Mouse (Mus musculus): ENCODE data around the gene Paxip1. TPM values are rescaled to one million over a fixed set of nuclear protein-coding genes. Genes with fewer than 3 reads are reported as not detected.
A peak's percentile ranks its signal among the peaks of the same experiment; 100 is the strongest.

The Paxip1 gene
- polyA plus RNA-seq, 1 experiment from 2014 or later, result 18.5 TPM

DNA sequence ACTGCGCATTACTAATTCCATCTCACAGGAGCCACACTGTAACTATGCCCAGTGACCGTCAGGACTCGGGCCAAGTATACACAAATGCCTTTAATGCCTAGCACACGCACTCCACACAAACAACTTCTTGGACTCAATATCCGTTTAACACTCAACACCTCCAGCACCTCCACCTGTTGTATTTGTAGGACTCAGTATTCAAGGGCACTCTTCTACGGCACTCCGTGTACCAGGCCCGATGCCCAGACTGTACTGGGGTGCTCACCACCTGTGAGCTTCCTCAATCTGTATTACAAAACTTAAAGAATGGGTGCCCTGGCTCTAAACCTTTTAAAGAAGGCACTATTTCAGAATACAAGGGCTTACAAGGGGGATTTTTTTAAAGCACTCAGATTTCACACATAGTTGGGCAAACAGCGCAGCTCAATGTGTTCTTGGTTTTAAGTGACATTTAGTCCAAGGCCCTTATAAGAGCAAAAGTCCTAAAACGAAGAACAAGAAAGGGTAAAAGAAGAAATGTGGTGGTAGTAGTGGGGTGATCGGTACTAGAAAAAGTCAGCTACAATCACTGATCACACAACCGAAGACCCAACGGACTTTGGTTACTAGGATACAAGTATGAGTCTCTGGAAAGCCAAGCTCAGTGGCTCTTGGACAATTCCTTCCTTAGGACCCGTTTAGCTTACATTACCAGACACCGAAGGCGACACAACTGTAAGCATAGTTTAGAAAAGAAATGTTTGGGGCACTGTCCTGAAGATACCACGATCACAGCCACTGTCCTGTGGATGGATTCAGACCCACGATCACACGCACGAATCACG, 1.2 kb downstream of the Paxip1 start:
- Histone ChIP-seq H3K4me1 (replicated peaks) (peaks cover 33% of the 10 kb centered on the region), H3K27ac (replicated peaks) (peak overlapping the region; percentile 89), H3K4me3 (replicated peaks) (peak overlapping the region; percentile 98), H3K36me3 (replicated peaks) (peaks cover 45% of the 10 kb centered on the region), H3K27me3 (no peaks in the 10 kb centered on the region), H3K9ac (peak overlapping the region; percentile 96), H3K4me2 (peak overlapping the region; percentile 80), H3K9me3 (replicated peaks) (no peaks in the 10 kb centered on the region)
- ATAC-seq (ENCODE audit: insufficient read depth), result no peak
- 28% methylated on average over 21 of the region's 21 CpGs for WGBS (ENCODE audit: insufficient replicate concordance)

DNA sequence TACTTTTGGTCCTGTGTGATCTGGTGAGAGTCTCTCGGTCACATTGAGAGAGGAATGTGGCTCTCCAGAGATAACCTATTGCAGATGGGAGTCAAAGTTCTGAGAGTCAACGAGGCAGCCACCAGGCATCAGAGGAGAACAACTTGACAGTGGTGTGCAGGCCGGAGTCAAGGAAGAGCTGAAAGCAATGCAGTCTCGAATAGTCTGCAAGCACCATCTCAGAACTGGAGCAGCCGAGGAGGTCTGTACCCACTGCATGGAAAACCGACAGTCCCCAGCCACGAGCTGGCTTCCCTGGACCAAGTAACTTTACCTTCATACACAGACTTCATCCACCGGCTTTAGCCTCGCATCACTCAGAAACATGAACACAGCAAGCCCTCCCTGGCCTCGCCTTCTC, 1.9 kb downstream of the Paxip1 start:
- Histone ChIP-seq H3K27ac (replicated peaks) (no peak overlapping the region), H3K36me3 (replicated peaks) (peaks cover 52% of the 10 kb centered on the region), H3K9me3 (replicated peaks) (no peaks in the 10 kb centered on the region), H3K4me2 (peak overlapping the region; percentile 80), H3K4me3 (replicated peaks) (peak overlapping the region; percentile 98), H3K9ac (peak overlapping the region; percentile 96; the same call in 1 of the 2 replicates), H3K27me3 (no peaks in the 10 kb centered on the region), H3K4me1 (replicated peaks) (peaks cover 33% of the 10 kb centered on the region)
- 72% methylated on average over 10 of the region's 10 CpGs for WGBS (ENCODE audit: insufficient replicate concordance)
- no peak for ATAC-seq (ENCODE audit: insufficient read depth)

DNA sequence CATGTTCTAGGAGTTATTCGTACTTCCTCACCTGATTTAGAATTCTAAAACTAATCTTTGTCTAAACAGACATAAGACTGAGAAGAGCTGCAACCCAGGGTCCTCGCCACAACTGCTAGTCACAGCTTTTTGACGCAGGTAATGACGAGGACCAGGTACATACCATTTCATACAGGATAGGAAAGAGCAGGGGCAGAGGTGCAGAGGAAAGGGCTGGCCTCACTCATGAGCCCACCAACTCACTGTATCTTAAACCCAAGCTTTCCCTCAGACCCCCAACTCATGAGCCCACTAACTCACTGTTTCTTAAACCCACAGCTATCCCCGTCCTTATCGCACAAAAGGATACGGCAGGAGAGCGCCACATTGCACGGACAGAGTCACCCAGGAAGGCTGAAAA, 8.1 kb downstream of the Paxip1 start:
- H3K36me3 ChIP-seq (replicated peaks), result peaks cover 94% of the 10 kb centered on the region
- 90% methylated on average over 9 of the region's 9 CpGs for WGBS (ENCODE audit: insufficient replicate concordance)
- ATAC-seq (ENCODE audit: insufficient read depth), result no peak

GRCm38 (mm10) chr5:27767948-27768347, 23.5 kb downstream of the Paxip1 start:
- Histone ChIP-seq H3K27me3 (no peaks in the 10 kb centered on the region), H3K4me3 (replicated peaks) (no peak overlapping the region), H3K9ac (no peak overlapping the region), H3K4me1 (replicated peaks) (no peaks in the 10 kb centered on the region), H3K9me3 (replicated peaks) (no peaks in the 10 kb centered on the region), H3K36me3 (replicated peaks) (peaks cover 100% of the 10 kb centered on the region), H3K27ac (replicated peaks) (no peak overlapping the region), H3K4me2 (no peak overlapping the region)
- WGBS (ENCODE audit: insufficient replicate concordance), result 76% methylated on average over 5 of the region's 5 CpGs
- no peak for ATAC-seq (ENCODE audit: insufficient read depth)

More for the DNA sequence above, 8.1 kb downstream of the Paxip1 start:
- no peaks in the 10 kb centered on the region for H3K4me1 ChIP-seq (replicated peaks)
- H3K9ac ChIP-seq, result no peak overlapping the region
- H3K4me2 ChIP-seq, result no peak overlapping the region
- no peaks in the 10 kb centered on the region for H3K27me3 ChIP-seq
- H3K27ac ChIP-seq (replicated peaks), result no peak overlapping the region
- no peak overlapping the region for H3K4me3 ChIP-seq (replicated peaks)
- H3K9me3 ChIP-seq (replicated peaks), result no peaks in the 10 kb centered on the region

DNA sequence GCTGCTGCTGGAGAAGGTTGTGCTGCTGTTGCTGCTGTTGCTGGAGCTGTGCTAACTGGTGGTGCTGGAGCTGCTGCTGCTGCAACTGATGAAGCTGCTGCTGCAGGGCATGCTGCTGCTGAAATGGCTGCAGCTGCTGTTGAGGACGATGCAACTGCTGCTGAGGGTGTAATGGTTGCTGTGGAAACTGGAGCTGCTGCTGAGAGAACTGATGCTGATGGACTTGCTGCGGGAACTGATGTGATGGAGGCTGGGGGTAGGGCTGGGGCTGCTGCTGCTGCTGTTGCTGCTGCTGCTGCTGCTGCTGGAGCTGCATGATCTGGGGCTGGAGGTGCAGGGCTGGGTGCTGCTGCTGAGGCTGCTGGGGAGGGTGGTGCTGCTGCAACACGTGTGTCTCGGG, 25.7 kb downstream of the Paxip1 start:
- Histone ChIP-seq H3K27ac (replicated peaks) (no peak overlapping the region), H3K4me1 (replicated peaks) (no peaks in the 10 kb centered on the region), H3K4me3 (replicated peaks) (no peak overlapping the region), H3K27me3 (no peaks in the 10 kb centered on the region), H3K36me3 (replicated peaks) (peaks cover 100% of the 10 kb centered on the region), H3K9ac (no peak overlapping the region), H3K9me3 (replicated peaks) (no peaks in the 10 kb centered on the region), H3K4me2 (no peak overlapping the region)
- 85% methylated on average over 4 of the region's 4 CpGs for WGBS (ENCODE audit: insufficient replicate concordance)
- ATAC-seq (ENCODE audit: insufficient read depth), result no peak

DNA sequence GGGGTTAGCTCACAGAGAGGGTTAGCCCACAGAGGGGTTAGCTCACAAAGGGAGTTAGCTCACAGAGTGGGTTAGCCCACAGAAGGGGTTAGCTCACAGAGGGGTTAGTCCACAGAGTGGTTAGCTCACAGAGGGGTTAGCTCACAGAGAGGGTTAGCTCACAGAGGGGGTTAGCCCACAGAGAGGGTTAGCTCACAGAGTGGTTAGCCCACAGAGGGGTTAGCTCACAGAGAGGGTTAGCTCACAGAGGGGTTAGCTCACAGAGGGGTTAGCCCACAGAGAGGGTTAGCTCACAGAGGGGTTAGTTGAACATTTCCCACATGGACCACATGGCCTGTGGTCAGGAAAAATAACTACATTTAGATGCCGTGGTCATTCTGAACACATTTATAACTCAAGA, 46.5 kb downstream of the Paxip1 start:
- 83% methylated on average over 1 of the region's 1 CpGs for WGBS (ENCODE audit: insufficient replicate concordance)
- ATAC-seq (ENCODE audit: insufficient read depth), result no peak
- no peak overlapping the region for H3K27ac ChIP-seq (replicated peaks)
- no peaks in the 10 kb centered on the region for H3K4me1 ChIP-seq (replicated peaks)
- no peaks in the 10 kb centered on the region for H3K27me3 ChIP-seq
- peaks cover 85% of the 10 kb centered on the region for H3K36me3 ChIP-seq (replicated peaks)
- H3K9ac ChIP-seq, result no peak overlapping the region
- H3K4me2 ChIP-seq, result no peak overlapping the region
- H3K9me3 ChIP-seq (replicated peaks), result no peaks in the 10 kb centered on the region
- no peak overlapping the region for H3K4me3 ChIP-seq (replicated peaks)

DNA sequence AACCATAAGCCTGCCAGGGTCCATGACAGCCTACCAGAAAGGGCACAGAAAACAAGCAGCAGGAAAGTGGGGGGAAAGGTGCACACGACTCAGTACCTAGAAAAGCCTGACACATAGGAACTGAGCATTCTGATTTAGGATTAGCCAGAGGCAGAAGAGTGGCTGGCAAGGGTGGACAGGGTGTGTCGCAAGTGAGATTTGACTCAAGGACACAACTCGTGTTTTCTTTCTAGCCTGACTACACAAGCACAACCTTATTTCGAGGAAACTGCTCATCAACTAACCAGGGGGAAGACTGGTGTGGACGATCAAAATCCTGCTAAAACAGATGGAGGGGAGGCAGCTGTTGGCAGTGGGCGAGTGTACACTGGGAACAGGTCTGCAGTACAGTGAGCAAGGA, 52.3 kb downstream of the Paxip1 start:
- ATAC-seq (ENCODE audit: insufficient read depth), result no peak
- peaks cover 45% of the 10 kb centered on the region for H3K36me3 ChIP-seq (replicated peaks)
- WGBS (ENCODE audit: insufficient replicate concordance), result 62% methylated on average over 6 of the region's 6 CpGs

GRCm38 (mm10) chr5:27737168-27737567, 54.3 kb downstream of the Paxip1 start:
- H3K4me1 ChIP-seq (replicated peaks), result no peaks in the 10 kb centered on the region
- no peak overlapping the region for H3K9ac ChIP-seq
- H3K27me3 ChIP-seq, result no peaks in the 10 kb centered on the region
- peaks cover 24% of the 10 kb centered on the region for H3K36me3 ChIP-seq (replicated peaks)
- H3K9me3 ChIP-seq (replicated peaks), result no peaks in the 10 kb centered on the region
- no peak for ATAC-seq (ENCODE audit: insufficient read depth)
- H3K4me3 ChIP-seq (replicated peaks), result no peak overlapping the region
- 7% methylated on average over 3 of the region's 3 CpGs for WGBS (ENCODE audit: insufficient replicate concordance)
- H3K4me2 ChIP-seq, result no peak overlapping the region
- H3K27ac ChIP-seq (replicated peaks), result no peak overlapping the region

More for the DNA sequence above, 52.3 kb downstream of the Paxip1 start:
- H3K4me2 ChIP-seq, result no peak overlapping the region
- no peaks in the 10 kb centered on the region for H3K27me3 ChIP-seq
- no peaks in the 10 kb centered on the region for H3K4me1 ChIP-seq (replicated peaks)
- no peak overlapping the region for H3K27ac ChIP-seq (replicated peaks)
- no peak overlapping the region for H3K4me3 ChIP-seq (replicated peaks)
- no peak overlapping the region for H3K9ac ChIP-seq
- no peaks in the 10 kb centered on the region for H3K9me3 ChIP-seq (replicated peaks)

DNA sequence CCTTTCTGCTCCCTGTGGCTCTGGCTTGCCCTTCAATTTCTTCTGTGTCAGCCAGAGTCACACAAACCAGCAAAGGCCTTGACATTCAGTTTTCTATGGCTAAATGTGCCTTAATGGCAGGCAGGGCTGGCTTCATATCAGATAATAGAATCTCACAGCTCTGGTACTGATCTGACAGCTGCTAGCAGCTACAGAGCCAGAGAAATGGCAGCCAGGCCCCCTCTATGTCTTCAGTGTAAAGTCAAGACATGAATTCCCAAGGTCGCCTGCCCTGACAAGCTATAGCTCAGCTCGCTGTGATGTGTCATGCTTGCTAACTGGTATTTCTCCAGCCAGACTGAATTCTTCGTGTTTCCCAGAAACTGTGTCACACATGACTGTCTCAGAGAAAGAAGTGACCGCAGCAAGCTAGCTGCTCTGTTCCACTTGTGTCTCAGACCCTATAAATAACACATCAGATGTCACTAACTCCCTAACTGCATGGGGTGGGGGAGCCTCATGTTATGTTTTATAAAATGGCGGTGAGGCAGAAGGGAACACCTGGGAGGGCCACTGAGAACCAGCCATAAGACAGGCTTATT, 59.1 kb downstream of the Paxip1 start:
- Histone ChIP-seq H3K9ac (no peak overlapping the region), H3K4me2 (no peak overlapping the region), H3K4me1 (replicated peaks) (no peaks in the 10 kb centered on the region), H3K27me3 (no peaks in the 10 kb centered on the region), H3K9me3 (replicated peaks) (no peaks in the 10 kb centered on the region), H3K4me3 (replicated peaks) (no peak overlapping the region), H3K27ac (replicated peaks) (no peak overlapping the region), H3K36me3 (replicated peaks) (no peaks in the 10 kb centered on the region)
- no peak for ATAC-seq (ENCODE audit: insufficient read depth)
- WGBS (ENCODE audit: insufficient replicate concordance), result 56% methylated on average over 5 of the region's 5 CpGs

DNA sequence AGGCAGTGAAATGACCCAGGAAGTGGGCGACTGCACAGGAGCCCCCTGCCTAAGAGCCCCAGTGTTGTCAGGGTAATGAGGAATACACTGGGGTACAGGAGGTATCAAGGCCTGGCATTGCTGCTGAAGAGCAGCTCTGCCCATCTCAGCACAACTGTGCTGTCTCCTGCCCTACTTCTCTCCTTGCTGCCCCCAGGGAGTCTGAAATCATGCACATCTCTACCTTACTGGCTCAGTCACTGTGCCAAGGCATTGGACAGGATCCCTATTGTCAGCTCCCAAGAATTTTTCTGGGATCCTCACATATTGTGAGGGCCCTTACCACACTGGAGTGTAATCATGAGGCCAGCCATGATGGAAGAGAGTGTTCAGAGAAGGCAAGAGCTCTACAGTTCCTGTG, 60.1 kb downstream of the Paxip1 start:
- H3K27ac ChIP-seq (replicated peaks), result no peak overlapping the region
- H3K4me3 ChIP-seq (replicated peaks), result no peak overlapping the region
- ATAC-seq (ENCODE audit: insufficient read depth), result no peak
- H3K27me3 ChIP-seq, result no peaks in the 10 kb centered on the region
- no peaks in the 10 kb centered on the region for H3K4me1 ChIP-seq (replicated peaks)
- H3K4me2 ChIP-seq, result no peak overlapping the region
- H3K9me3 ChIP-seq (replicated peaks), result no peaks in the 10 kb centered on the region
- WGBS (ENCODE audit: insufficient replicate concordance), result 31% methylated on average over 1 of the region's 1 CpGs
- H3K36me3 ChIP-seq (replicated peaks), result no peaks in the 10 kb centered on the region
- H3K9ac ChIP-seq, result no peak overlapping the region

GRCm38 (mm10) chr5:27730666-27731065, 60.8 kb downstream of the Paxip1 start:
- 52% methylated on average over 5 of the region's 5 CpGs for WGBS (ENCODE audit: insufficient replicate concordance)
- no peak overlapping the region for H3K27ac ChIP-seq (replicated peaks)
- H3K36me3 ChIP-seq (replicated peaks), result no peaks in the 10 kb centered on the region

More at GRCm38 (mm10) chr5:27730666-27731065, 60.8 kb downstream of the Paxip1 start:
- Histone ChIP-seq H3K4me2 (no peak overlapping the region), H3K9me3 (replicated peaks) (no peaks in the 10 kb centered on the region), H3K9ac (no peak overlapping the region), H3K4me3 (replicated peaks) (no peak overlapping the region), H3K4me1 (replicated peaks) (no peaks in the 10 kb centered on the region), H3K27me3 (no peaks in the 10 kb centered on the region)
- ATAC-seq (ENCODE audit: insufficient read depth), result no peak

Measured in liver, embryonic 15.5 days (tissue).